Mouse (Mus musculus): Measurements from ENCODE around the gene Mfsd4b4. TPM values are rescaled to one million over a fixed set of nuclear protein-coding genes. Genes with fewer than 3 reads are reported as not detected.

Gene Mfsd4b4
- total RNA-seq (2023), result 0.88 and 1.1 TPM in 2 replicates

DNA sequence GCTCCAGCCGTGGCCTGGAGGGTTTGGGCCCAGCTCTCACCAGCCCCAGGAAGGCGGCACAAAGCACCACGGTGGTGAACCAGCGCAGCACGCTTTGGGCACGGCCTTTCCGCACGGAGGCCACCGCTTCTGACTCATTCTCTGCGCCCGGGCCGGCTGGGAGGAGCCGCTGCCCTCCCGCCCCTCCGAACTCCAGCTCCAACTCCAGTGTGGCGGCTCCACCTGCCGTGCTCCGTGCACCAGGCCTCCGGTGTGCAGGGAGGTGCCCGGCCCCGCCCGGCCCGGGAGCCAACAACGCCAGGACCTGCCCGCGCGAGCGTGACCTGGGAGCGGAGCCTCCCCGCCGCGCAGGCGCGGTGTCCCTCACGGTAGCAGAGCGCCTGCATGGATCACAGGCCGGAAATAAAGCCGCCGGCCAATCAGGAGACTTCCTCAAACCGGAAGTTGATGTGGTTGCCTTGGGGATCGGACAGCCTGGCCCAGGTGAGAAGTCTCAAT, at the start of gene Mfsd4b4:
Gene Mfsd4b4 (minus strand): TSS at position 365 of the 498 bp plus-strand sequence.

DNA sequence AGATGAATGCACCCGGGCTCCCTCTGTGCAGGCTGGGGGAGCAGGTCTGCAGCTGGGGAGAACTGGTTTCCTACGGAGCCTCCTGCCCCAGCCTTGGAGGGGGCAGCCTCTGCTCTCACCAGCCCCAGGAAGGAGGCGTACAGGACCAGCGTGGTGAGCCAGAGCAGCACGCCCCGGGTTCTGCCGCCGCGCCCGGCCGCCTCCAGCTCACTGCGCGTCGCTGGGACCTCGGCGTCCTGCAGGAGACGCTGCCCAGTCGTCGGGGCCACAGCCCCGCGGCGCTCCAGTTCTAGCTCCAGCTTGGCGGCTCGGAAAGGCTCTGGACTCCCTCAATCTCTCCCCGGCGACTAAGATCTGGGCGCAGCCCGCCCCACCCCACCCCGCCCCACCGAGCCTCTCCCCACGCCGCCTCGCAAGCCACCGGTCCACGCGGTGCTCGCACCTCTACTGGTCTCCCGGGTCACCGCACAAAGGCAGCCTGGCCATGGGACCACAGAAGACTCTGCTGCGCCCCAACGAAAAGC, 27.6 kb upstream of the Mfsd4b4 start, which contains the start of gene Mfsd4b2:
Gene Mfsd4b2 (minus strand): TSS at position 308 of the 524 bp plus-strand sequence.

Other genes starting within 250 kb of the Mfsd4b4 start
- gene Rev3l, start 167.1 kb downstream of the Mfsd4b4 start, total RNA-seq (2023), result 18.1 and 29.4 TPM in 2 replicates
- gene Mfsd4b2, start 27.7 kb upstream of the Mfsd4b4 start, total RNA-seq (2023), result not detected in 2 replicates
- gene Mfsd4b3, start 60.9 kb upstream of the Mfsd4b4 start, total RNA-seq (2023), result 0.35 and 0.82 TPM in 2 replicates
- 0.61 and 1.1 TPM in 2 replicates for gene Mfsd4b5, start 87.4 kb upstream of the Mfsd4b4 start, total RNA-seq (2023)
- gene Mfsd4b1, start 126.0 kb upstream of the Mfsd4b4 start, total RNA-seq (2023), result not detected in 2 replicates
- 13.6 and 17.1 TPM in 2 replicates for gene Slc16a10, start 243.0 kb upstream of the Mfsd4b4 start, total RNA-seq (2023)

Measured in neutrophil, adult 65 days (primary cell).